Mouse (Mus musculus) brown adipose tissue, adult 24 weeks (tissue): ENCODE measurements around the gene Snx3. TPM values are rescaled to one million over a fixed set of nuclear protein-coding genes. Genes with fewer than 3 reads are reported as not detected.

Experiments
- H3K27ac ChIP-seq: fragments of 200-500 bp; replicated peaks from 2 replicates; pipeline ENCODE4 v1.5.1; 2012; ENCODE audit warnings: low read depth, mild to moderate bottlenecking, low read length
- H3K4me1 ChIP-seq: fragments of 200-500 bp; 2 replicates; pipeline ENCODE4 v1.6.1; 2012; ENCODE audit warnings: low read length, mixed read lengths; ENCODE audit not compliant: control insufficient read depth, insufficient read depth, insufficient read length
- H3K4me3 ChIP-seq: fragments of 200-500 bp; 2 replicates; pipeline ENCODE4 v1.5.1; 2012; ENCODE audit warnings: low read depth, mild to moderate bottlenecking, low read length, moderate library complexity; ENCODE audit not compliant: insufficient read depth
- polyA plus RNA-seq: library from polyadenylated mRNA; stranded (reverse); fragments of >200 nt; gene quantifications from 2 replicates; pipeline ENCODE4 v1.2.4, GENCODE M21; 2012; ENCODE audit not compliant: missing spikeins, insufficient read depth, insufficient read length

Gene Snx3
- polyA plus RNA-seq, 1 experiment, result 187 TPM

GRCm38 (mm10) chr10:42580131-42580950, 78.5 kb downstream of the Snx3 start:
- Histone ChIP-seq H3K4me1 (peaks cover 2% of the 10 kb centered on the region; the same call in 1 of the 2 replicates), H3K27ac (no peak overlapping the region), H3K4me3 (0 out of 2 replicates have a peak overlapping the region, but pooled peaks have one; percentile 7)

GRCm38 (mm10) chr10:42580951-42581277, 79.1 kb downstream of the Snx3 start:
- Histone ChIP-seq H3K4me3 (no peak overlapping the region), H3K27ac (no peak overlapping the region), H3K4me1 (peaks cover 2% of the 10 kb centered on the region; the same call in 1 of the 2 replicates)

GRCm38 (mm10) chr10:42581694-42582565, 80.1 kb downstream of the Snx3 start:
- Histone ChIP-seq H3K4me1 (peaks cover 2% of the 10 kb centered on the region; the same call in 1 of the 2 replicates), H3K4me3 (0 out of 2 replicates have a peak overlapping the region, but pooled peaks have one; percentile 11), H3K27ac (no peak overlapping the region)

- peaks cover 2% of the 10 kb centered on the region; the same call in 1 of the 2 replicates for H3K4me1 ChIP-seq
- 0 out of 2 replicates have a peak overlapping the region, but pooled peaks have one; percentile 27 for H3K4me3 ChIP-seq
- H3K27ac ChIP-seq, result no peak overlapping the region
Measured at GRCm38 (mm10) chr10:42582566-42583110, 80.8 kb downstream of the Snx3 start.

- Histone ChIP-seq H3K27ac (no peak within 1 kb of the TSS), H3K4me3 (peak within 1 kb of the TSS; percentile 27), H3K4me1 (peaks cover 2% of the 10 kb centered on the region; the same call in 1 of the 2 replicates)
Measured at GRCm38 (mm10) chr10:42583157-42583872, 81.5 kb downstream of the Snx3 start, which contains the start of the genes Nr2e1 and Ostm1. TSS of gene Nr2e1 (minus strand) at chr10:42583632. TSS of gene Ostm1 (plus strand) at chr10:42583822.

- 0 out of 2 replicates have a peak overlapping the region, but pooled peaks have one; percentile 5 for H3K4me3 ChIP-seq
Measured at GRCm38 (mm10) chr10:42583902-42584435, 82.1 kb downstream of the Snx3 start.

GRCm38 (mm10) chr10:42584436-42584983, 82.7 kb downstream of the Snx3 start:
- Histone ChIP-seq H3K4me3 (0 out of 2 replicates have a peak overlapping the region, but pooled peaks have one; percentile 5), H3K4me1 (peaks cover 2% of the 10 kb centered on the region; the same call in 1 of the 2 replicates), H3K27ac (no peak overlapping the region)

More at GRCm38 (mm10) chr10:42583902-42584435, 82.1 kb downstream of the Snx3 start:
- no peak overlapping the region for H3K27ac ChIP-seq
- H3K4me1 ChIP-seq, result peaks cover 2% of the 10 kb centered on the region; the same call in 1 of the 2 replicates

Other genes with a start within 250 kb of the Snx3 start
- 4.7 and 6.4 TPM in 2 replicates for gene Foxo3, start 225.3 kb upstream of the Snx3 start, polyA plus RNA-seq
- gene Afg1l, start 23.5 kb upstream of the Snx3 start, polyA plus RNA-seq, result 90.6 and 104 TPM in 2 replicates
- not detected in 2 replicates for gene Nr2e1, start 81.6 kb downstream of the Snx3 start, polyA plus RNA-seq
- 12.0 and 13.4 TPM in 2 replicates for gene Ostm1, start 81.8 kb downstream of the Snx3 start, polyA plus RNA-seq